Mouse (Mus musculus) lung, embryonic 15.5 days (tissue): ENCODE measurements at regions not wholly inside any gene's neighbourhood (a gene's known extent, or its start where the extent isn't known, plus 50 kb on each side); places are given as distances from the start of the nearest gene placed in this dataset.

Source experiments
- ATAC-seq: fragments of 200-750 bp; cut with Nextera tagmentation; 2 replicates; pipeline ENCODE4 v1.8.0; 2017; ENCODE audit warnings: moderate number of reproducible peaks, borderline replicate concordance; ENCODE audit not compliant: low FRiP score, low TSS enrichment; ENCODE audit errors: extremely low read depth
- H3K27ac ChIP-seq: fragments of 300-500 bp; sonication (generic); 2 replicates; pipeline ENCODE4 v1.5.1; 2015; ENCODE audit warnings: moderate library complexity, mild to moderate bottlenecking, inconsistent platforms
- H3K27me3 ChIP-seq: fragments of 300-500 bp; sonication (generic); 2 replicates; pipeline ENCODE4 v1.6.1; 2015; ENCODE audit warnings: inconsistent platforms
- H3K36me3 ChIP-seq: fragments of 300-500 bp; sonication (generic); 2 replicates; pipeline ENCODE4 v1.6.1; 2015; ENCODE audit warnings: inconsistent platforms
- H3K4me1 ChIP-seq: fragments of 300-500 bp; sonication (generic); 2 replicates; pipeline ENCODE4 v1.6.1; 2015; ENCODE audit warnings: inconsistent platforms
- H3K4me2 ChIP-seq: fragments of 300-500 bp; sonication (generic); 2 replicates; pipeline ENCODE4 v1.6.1; 2015; ENCODE audit warnings: inconsistent platforms, mild to moderate bottlenecking, moderate library complexity
- H3K4me3 ChIP-seq: fragments of 300-500 bp; sonication (generic); 2 replicates; pipeline ENCODE4 v1.5.1; 2015; ENCODE audit warnings: mild to moderate bottlenecking, inconsistent platforms
- H3K9ac ChIP-seq: fragments of 300-500 bp; sonication (generic); 2 replicates; pipeline ENCODE4 v1.6.1; 2015; ENCODE audit warnings: inconsistent platforms
- H3K9me3 ChIP-seq: fragments of 300-500 bp; sonication (generic); 2 replicates; pipeline ENCODE4 v1.6.1; 2016; ENCODE audit warnings: inconsistent platforms
- WGBS: fragments of 180-500 bp; shearing (Covaris S2); methylation state at CpG from one replicate; pipeline ENCODE4 v1.1.7; 2015; 5-methylcytosine and 5-hydroxymethylcytosine counted together

DNA sequence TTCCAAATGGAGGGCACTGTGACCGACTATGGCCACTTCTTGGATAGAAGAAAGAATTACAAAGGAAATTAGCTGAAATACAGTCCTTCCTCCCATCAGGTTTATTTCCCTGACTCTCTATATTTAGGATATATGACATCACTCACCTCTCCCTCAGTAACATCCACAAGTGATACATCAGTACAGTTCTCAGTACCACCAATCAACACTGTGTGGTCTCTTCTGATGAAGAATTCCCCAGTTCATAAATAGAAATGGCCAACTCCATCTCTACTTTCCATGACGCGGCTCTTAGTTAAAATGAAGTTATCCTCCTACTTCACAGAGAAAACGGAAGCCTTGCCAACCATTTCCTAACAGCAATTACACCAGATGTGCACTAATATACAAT is 208.3 kb upstream of the Dio2 start:
- Histone ChIP-seq H3K27me3 (no peaks in the 10 kb centered on the region), H3K4me3 (no peak overlapping the region), H3K4me2 (no peak overlapping the region), H3K9me3 (no peaks in the 10 kb centered on the region), H3K4me1 (no peaks in the 10 kb centered on the region), H3K9ac (no peak overlapping the region), H3K27ac (no peak overlapping the region), H3K36me3 (no peaks in the 10 kb centered on the region)
- 84% methylated on average over 4 of the region's 4 CpGs for WGBS
- no peak for ATAC-seq

DNA sequence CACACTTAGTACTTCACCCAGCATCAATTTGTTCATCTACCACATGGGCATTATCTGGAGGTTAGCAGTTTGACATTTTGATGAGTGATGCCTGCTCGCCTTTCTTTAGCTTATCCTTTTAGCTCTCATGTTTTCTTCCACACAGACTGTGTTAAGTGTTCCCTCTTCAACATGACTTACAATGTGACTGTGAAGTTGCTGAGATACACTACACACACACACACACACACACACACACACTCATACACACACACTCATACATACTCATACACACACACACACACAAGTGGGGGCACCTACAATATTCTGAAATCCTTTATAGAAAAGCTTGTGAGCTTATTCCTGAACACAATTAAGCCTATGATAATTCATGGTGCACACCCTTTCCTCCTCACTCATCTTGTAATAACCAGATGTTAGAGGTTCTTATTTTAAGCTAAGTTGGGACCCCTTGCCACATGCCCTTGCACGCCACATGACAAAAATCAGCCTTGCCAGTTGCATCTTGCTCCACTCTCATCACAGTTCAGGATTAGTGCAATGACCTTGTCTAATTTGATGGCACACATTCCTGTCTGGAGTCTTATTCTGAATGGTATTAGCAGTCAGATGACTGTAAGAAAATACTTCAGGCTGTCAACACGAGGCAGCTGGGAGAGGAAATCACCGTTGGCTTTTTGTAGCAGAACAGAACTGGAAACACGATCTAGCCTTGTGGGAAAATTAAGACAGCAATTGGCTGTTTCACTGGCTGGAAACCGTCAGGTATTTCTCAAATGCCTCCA is 207.7 kb upstream of the Dio2 start:
- no peaks in the 10 kb centered on the region for H3K4me1 ChIP-seq
- ATAC-seq: no peak
- no peaks in the 10 kb centered on the region for H3K36me3 ChIP-seq
- no peak overlapping the region for H3K4me2 ChIP-seq
- no peaks in the 10 kb centered on the region for H3K9me3 ChIP-seq
- no peak overlapping the region for H3K9ac ChIP-seq
- 53% methylated on average over 6 of the region's 6 CpGs for WGBS
- no peaks in the 10 kb centered on the region for H3K27me3 ChIP-seq
- no peak overlapping the region for H3K4me3 ChIP-seq
- H3K27ac ChIP-seq: no peak overlapping the region

DNA sequence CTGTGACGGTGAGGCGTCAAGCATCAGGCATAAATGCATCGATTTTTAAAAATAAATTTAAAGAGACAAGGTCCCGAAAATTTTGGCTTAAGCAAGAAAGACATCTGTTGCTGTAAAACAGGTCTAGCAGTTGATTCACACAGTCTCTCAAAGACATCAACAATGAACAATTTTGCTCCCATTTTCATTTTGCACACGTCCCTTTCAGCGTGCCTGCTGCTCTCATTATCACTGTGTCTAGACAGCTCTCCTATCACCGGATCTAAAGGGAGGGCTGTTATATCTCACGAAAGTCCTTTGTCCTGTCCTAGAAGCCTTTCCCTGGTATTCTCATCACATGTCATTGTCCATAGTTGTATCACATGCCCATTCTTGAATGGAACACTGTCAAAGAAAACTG is 194.4 kb upstream of the Dio2 start:
- no peaks in the 10 kb centered on the region for H3K27me3 ChIP-seq
- H3K4me1 ChIP-seq: peaks cover 9% of the 10 kb centered on the region
- no peaks in the 10 kb centered on the region for H3K36me3 ChIP-seq
- 90% methylated on average over 8 of the region's 8 CpGs for WGBS
- no peak overlapping the region for H3K27ac ChIP-seq
- H3K4me3 ChIP-seq: no peak overlapping the region
- H3K4me2 ChIP-seq: no peak overlapping the region
- no peaks in the 10 kb centered on the region for H3K9me3 ChIP-seq
- no peak overlapping the region for H3K9ac ChIP-seq
- ATAC-seq: no peak

DNA sequence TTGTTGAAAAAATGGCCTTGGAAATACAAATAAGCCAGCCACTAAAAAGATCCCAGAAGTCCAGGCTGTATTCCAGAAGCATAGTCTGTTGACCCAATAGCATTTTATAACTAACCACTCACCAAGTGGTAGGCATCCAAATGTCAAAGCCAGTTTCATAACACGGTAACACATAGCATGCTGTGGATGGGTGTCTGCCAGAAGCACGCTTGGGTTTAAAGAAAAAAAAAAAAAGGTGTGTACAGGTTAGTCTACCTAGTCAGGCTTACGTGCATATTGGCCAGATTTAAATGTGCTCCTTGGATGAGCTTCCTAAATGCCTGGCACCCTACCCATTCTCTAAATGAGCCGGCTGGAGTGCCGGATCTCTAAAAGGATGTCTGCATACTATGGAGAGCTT is 194.0 kb upstream of the Dio2 start:
- Histone ChIP-seq H3K27ac (no peak overlapping the region), H3K36me3 (no peaks in the 10 kb centered on the region), H3K27me3 (no peaks in the 10 kb centered on the region), H3K4me2 (no peak overlapping the region), H3K9me3 (no peaks in the 10 kb centered on the region), H3K4me1 (peaks cover 9% of the 10 kb centered on the region), H3K9ac (no peak overlapping the region), H3K4me3 (no peak overlapping the region)
- WGBS: 87% methylated on average over 5 of the region's 5 CpGs
- no peak for ATAC-seq

- Histone ChIP-seq H3K4me2 (no peak overlapping the region), H3K9me3 (no peaks in the 10 kb centered on the region), H3K4me3 (no peak overlapping the region), H3K9ac (no peak overlapping the region), H3K27ac (peak overlapping the region; percentile 67), H3K4me1 (peaks cover 9% of the 10 kb centered on the region), H3K27me3 (no peaks in the 10 kb centered on the region), H3K36me3 (no peaks in the 10 kb centered on the region)
- ATAC-seq: peak; percentile 90
- WGBS: 36% methylated on average over 6 of the region's 6 CpGs
Measured at GRCm38 (mm10) chr12:90930091-90930715, 192.0 kb upstream of the Dio2 start.

GRCm38 (mm10) chr12:90923603-90924002 is 185.4 kb upstream of the Dio2 start:
- H3K27me3 ChIP-seq: no peaks in the 10 kb centered on the region
- H3K9me3 ChIP-seq: no peaks in the 10 kb centered on the region
- WGBS: 79% methylated on average over 2 of the region's 2 CpGs
- H3K4me2 ChIP-seq: no peak overlapping the region
- H3K27ac ChIP-seq: no peak overlapping the region
- no peak overlapping the region for H3K4me3 ChIP-seq
- no peaks in the 10 kb centered on the region for H3K36me3 ChIP-seq
- H3K4me1 ChIP-seq: no peaks in the 10 kb centered on the region
- H3K9ac ChIP-seq: no peak overlapping the region
- no peak for ATAC-seq

DNA sequence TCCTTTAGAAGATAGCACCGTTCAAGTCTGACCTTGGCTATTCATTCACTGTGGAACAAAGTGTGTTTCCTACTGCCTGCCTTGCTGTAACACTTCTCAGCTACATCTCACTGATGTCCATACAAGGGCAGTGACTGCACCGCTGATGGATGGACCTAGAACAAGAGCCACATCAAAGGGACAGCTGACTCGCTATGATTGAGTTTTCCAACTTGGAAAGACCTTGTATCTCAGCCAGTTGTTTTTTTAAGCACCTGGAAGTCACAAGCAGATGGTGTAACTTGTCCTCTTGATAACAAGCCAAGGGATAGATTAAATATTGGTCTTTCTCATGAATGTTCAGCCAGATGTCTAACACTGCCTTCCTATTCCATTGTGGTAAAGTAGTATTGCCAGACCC is 184.9 kb upstream of the Dio2 start:
- Histone ChIP-seq H3K27ac (no peak overlapping the region), H3K9me3 (no peaks in the 10 kb centered on the region), H3K9ac (no peak overlapping the region), H3K36me3 (no peaks in the 10 kb centered on the region), H3K4me2 (no peak overlapping the region), H3K4me1 (no peaks in the 10 kb centered on the region), H3K27me3 (no peaks in the 10 kb centered on the region), H3K4me3 (no peak overlapping the region)
- no peak for ATAC-seq
- WGBS: 52% methylated on average over 3 of the region's 3 CpGs

- no peaks in the 10 kb centered on the region for H3K9me3 ChIP-seq
- H3K27ac ChIP-seq: no peak overlapping the region
- ATAC-seq: no peak
- H3K4me1 ChIP-seq: no peaks in the 10 kb centered on the region
- H3K9ac ChIP-seq: no peak overlapping the region
- no peak overlapping the region for H3K4me2 ChIP-seq
- H3K36me3 ChIP-seq: no peaks in the 10 kb centered on the region
- H3K27me3 ChIP-seq: no peaks in the 10 kb centered on the region
- WGBS: 76% methylated on average over 4 of the region's 4 CpGs
- H3K4me3 ChIP-seq: no peak overlapping the region
Measured at GRCm38 (mm10) chr12:90921227-90921626, 183.0 kb upstream of the Dio2 start.

DNA sequence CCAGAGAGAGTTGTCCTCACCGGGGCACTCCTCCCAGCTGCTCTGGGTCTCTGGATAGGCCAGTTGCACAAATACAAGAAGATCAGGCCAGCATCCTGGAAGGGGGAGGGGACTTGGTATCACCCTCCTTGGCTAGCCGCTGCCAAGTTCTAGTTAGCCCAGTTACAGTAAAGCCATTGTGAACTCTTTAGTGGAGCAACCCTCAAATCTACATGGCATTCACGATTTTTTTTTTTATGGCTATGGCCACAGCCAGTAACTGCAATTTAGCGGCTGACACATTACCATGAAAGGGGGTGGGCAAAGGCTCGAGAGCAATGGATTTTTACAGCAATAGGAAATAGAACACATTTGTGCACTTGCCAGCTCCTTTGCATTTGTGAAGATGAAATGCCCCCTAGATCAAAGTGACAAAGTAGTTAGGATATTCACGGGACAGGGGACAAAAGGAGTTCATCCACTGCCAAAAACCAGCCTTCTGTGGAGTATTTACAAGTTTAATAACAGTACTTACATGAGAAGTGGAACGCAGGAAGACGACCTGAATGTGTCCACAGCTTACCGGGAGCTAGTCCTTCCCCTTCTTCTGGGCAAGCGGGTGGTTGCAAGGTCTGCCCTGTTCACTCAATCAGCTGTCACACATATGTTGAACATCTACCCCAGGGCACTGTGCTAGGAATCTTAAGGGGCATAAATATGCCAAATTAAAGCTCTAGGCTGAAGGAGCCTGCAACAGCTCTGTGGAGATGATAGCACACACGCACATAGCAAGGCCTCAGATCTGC is 177.9 kb upstream of the Dio2 start:
- ATAC-seq: no peak
- no peak overlapping the region for H3K4me2 ChIP-seq
- H3K27me3 ChIP-seq: no peaks in the 10 kb centered on the region
- no peak overlapping the region for H3K4me3 ChIP-seq
- WGBS: 76% methylated on average over 11 of the region's 11 CpGs
- no peaks in the 10 kb centered on the region for H3K36me3 ChIP-seq
- no peaks in the 10 kb centered on the region for H3K4me1 ChIP-seq
- H3K27ac ChIP-seq: no peak overlapping the region
- no peak overlapping the region for H3K9ac ChIP-seq
- no peaks in the 10 kb centered on the region for H3K9me3 ChIP-seq

GRCm38 (mm10) chr12:90903991-90904390 is 165.8 kb upstream of the Dio2 start:
- Histone ChIP-seq H3K4me1 (no peaks in the 10 kb centered on the region), H3K9me3 (no peaks in the 10 kb centered on the region), H3K4me2 (no peak overlapping the region), H3K9ac (no peak overlapping the region), H3K36me3 (no peaks in the 10 kb centered on the region), H3K4me3 (no peak overlapping the region), H3K27me3 (no peaks in the 10 kb centered on the region), H3K27ac (no peak overlapping the region)
- WGBS: 63% methylated on average over 6 of the region's 6 CpGs
- ATAC-seq: no peak

GRCm38 (mm10) chr12:90893655-90894370 is 155.6 kb upstream of the Dio2 start:
- no peaks in the 10 kb centered on the region for H3K4me1 ChIP-seq
- no peak overlapping the region for H3K27ac ChIP-seq
- no peak for ATAC-seq
- no peak overlapping the region for H3K9ac ChIP-seq
- no peak overlapping the region for H3K4me3 ChIP-seq
- H3K4me2 ChIP-seq: no peak overlapping the region
- no peaks in the 10 kb centered on the region for H3K36me3 ChIP-seq
- WGBS: 75% methylated on average over 9 of the region's 9 CpGs
- no peaks in the 10 kb centered on the region for H3K27me3 ChIP-seq
- H3K9me3 ChIP-seq: no peaks in the 10 kb centered on the region
